Mouse (Mus musculus): ENCODE results near the gene Zdhhc22.

- no peak; the same call in 1 of the 2 replicates for TF ChIP-seq CTCF (IDR thresholded peaks at IDR 0.05; ENCODE audit: extremely low read depth, insufficient read depth, insufficient read length, insufficient replicate concordance)
- TF ChIP-seq POLR2A (IDR thresholded peaks at IDR 0.05; ENCODE audit: low read depth, low read length): no peak
Measured at GRCm38 (mm10) chr12:86981180-86981579, 9.1 kb downstream of the Zdhhc22 start.

Data from spleen, adult 2 months (tissue).